Mouse (Mus musculus) ovary, postnatal 36 days (tissue): ENCODE measurements around the gene Igflr1.

Experiments used
- DNase-seq: peaks from one replicate; pipeline ENCODE4 v3.0.0; 2022; ENCODE audit warnings: low spot score, mixed read lengths

Igflr1 gene

DNA sequence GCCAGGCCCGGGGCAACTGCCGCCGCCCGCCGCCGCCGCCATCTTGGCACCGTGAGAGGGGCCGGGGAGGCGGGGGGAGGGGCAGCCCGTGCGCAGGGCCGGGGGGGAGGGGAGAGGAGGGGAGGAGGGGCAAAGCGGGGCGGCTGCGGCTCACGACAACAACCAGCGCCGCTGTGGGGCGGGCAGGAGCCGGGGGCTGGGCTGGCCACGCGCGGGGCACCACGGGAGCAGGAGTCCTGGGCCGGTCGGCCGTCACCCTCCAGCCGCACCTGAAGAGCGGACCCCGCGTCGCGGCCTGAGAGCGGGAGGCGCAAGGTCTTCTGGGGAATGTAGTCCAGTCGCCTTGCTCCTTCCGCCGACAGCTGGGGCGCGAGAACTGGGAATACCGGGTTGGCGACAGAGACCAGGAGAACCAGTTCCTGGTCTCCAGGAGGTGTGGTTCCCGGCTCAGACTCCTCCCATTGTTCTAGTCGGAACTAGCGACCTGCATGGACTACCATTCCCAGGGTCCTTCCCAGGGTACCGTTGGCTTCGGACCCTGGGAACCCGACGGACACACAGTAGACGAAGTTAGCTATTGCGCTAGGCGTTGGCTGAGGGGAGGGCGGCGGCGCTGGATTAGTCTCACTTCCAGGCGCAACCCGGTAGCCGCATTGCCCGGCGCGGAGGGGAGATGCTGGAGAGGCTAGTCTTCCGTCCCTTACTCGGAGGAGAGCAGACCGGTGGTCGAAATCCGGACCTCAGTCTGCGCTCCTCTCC is 23.6 kb downstream of the Igflr1 start, which contains the start of gene Kmt2b:
Kmt2b (minus strand) TSS at position 51 of the 759 bp plus-strand sequence.
- DNase-seq, result peak; percentile 98

DNA sequence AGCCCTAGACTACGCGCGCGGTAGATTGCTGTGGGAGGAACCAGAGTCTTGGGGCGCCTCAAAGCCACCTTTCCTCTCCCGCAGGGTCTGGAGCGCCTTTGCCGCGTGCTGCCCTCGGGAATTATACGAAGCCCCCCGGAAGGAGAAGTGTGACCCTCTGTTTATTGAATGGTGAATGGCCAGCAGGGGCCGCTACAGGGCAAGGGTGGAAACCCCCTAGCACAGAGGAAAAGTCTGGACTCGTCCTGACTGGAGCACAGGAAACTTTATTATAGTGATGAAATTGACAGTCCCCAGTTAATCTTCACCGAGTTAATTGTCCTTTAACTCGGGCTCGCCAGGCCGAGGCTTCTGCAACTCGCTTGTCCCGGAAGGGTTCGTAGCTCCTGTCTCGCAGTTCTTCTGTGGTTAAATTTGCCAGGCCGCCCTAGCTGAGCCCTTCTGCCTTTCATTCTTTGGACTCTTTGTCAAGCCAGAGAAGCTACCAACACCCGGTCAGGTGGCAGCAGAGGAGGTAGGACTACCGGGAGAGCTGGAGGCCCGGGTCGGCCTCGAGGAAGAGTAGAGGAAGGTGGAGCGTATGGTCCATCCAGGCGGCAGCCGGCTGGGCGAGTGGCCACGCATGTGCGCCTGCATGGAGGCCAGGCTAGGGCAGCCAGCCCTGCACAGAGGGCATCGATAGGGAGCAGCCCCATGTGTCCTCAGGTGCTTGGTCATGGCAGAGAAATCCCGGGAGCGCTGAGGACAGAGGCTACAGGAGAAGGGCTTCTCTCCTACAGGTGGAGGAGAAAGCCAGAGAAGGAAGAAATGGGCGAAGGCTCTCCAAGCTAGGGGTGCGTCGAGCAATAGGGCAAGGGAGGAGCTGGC is 24.4 kb downstream of the Igflr1 start:
- peak; percentile 83 for DNase-seq

DNA sequence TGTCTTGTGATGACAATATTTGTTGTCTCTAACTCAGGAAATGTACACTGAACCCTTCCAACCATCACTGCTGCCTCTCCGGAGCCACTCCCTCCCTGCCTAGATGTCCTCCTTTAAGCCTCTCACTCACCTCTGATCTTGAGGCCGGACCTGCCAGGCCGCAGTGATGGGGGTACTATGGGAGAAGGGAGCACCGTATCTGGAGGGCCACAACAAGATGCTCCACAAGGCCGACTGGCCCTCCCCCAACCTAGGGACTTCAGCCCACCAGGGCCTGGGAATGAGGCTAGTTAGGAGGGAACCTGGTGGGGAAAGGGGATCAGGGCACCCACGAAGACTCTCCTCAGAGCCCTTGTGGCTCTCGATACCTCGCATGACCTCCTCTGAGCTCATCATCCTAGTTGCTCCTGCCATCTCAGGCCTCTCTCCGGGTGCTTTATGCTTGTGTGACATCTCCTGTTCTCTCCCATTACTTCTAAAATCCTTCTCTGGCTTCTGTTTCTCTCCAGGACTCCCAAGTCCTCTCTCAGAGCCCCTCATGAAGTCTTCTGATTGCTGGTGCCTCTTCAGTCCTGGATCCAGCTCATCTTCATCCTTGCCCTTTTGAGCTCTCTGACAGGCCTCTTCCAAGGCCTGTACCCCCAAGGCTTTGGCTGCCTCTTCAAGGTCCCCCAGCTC is 25.8 kb downstream of the Igflr1 start:
- no peak for DNase-seq

DNA sequence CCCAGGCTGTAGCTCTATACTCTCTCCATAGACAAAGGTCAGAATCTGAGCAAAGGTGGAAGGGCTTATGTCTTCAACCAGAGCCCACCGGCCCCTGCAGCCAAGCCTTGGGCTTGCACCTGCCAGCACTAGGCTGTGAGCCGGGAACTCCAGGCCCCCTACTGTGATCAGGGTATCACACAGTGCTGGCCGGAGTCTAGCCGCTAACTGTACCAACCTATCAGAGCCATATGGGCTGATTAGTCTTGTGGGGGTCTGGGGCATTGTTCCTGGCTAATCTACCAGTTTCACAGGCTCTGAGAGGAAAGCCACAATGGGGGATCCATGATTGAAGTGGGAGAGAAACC is 26.4 kb downstream of the Igflr1 start:
- DNase-seq, result no peak

DNA sequence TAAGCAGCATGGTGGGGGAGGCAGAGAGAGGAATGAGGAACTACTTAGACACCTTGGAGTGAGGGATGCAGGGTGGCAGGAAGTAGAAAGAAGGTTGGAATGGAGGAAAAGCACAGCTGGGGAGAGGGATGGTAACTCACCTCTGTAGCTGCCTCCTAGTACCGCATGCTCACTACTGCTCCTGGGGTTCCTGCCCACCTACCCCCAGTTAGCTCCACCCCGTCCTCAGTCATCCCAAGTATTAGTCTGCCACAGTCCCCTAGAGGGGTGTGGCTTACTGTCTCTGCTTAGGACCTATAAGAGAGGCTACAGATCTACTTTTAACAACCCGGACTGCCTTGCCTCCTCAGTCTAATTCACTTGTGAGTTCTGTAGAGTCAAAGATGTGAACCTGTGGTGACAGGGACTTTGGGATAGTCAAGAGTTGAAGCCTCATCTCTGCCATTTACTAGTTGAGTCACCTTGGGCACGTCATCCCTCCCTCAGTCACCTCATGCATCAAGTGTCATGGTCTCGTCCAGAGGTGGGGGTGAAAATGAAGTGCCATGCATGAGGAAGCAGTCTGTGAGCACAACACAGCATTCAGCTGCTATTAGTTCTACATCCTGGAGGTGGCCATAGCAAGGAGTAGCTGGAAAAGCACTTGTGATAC is 27.7 kb downstream of the Igflr1 start:
- DNase-seq, result no peak

DNA sequence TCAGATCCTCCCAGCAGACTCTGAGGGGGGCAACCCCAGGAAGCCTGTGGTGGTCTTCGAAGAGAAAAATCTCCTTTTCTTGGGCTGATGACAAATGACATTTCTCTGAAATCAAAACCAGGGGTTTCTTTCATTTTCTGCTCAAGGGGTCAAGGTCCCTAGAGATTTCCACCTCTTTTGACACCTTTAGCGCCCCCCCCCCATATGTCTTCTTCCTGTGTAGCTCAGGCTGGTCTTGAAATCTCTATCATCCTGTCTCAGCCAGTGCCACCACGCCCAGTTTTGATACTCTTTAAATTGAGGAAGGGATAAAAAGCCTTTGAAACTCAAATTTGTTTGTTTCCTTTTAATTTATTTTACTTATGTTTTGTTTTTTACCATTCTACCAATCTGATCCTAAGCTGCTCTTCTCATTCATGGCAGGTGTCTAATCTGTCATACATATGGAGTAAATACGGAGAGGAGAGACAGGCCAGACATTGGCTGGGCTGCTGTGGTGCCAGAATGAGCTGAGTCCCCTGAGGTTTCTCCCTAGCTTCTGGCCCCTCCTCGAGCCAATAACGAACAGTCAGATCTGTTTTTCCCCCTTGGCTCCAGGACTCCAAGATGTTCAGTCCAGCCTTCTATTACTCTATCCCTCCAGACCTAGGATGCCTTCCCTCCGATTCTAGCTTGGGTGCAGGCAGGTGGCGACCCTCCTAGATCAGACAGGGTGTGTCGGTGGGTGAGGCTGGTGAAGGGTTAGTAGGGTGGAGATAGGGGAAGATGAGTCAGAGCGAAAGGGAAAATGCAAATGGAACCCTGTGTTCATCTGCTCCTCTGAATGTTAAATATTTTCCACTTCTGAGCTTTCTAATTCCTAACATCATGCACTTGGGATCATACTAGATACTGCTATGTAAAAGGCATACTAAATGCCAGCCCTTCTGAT is 28.6 kb downstream of the Igflr1 start:
- DNase-seq, result no peak

DNA sequence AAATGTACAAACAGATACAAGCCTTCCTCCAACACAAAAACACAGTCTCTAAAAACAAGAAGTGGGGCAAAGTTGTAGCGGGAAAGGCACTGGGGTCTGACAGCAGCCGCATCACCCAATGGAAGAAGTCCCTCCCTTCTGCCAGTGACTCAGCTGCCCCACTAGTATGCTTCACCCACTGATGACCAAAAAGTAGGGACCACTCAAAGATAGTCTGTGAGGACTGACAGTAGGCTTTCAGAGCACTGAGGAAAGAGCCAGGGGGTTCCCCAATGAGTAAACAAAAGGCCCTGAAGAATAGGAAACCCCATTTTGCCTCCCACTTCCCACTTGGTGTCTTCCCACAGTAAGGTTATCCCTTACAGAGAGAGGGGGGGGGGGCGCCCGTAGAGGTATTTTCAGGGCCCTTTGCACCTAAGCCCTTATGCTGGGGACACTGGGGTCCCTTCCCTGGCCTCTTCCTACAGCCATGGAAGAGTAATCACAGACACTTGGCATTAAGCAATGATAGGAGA is 29.3 kb downstream of the Igflr1 start:
- DNase-seq, result no peak

DNA sequence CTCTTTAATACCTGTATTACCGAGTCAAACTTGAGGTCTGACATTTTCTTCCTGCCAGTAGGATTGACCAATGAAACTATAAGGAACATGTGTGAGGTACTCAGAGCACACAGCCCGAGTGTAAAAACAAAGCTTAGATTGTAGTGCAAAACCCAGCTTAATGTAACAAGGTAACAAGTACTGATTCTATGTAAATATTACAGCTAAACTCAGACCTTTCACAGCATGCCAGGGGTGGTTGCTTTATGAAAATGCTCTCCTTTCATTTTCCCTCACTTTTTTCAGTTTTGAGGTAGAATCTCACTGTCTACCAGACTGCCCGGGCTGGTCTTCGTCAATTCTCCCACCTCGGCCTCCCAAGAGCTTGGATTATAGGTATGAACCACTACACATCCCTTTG is 30.9 kb downstream of the Igflr1 start:
- DNase-seq, result no peak

DNA sequence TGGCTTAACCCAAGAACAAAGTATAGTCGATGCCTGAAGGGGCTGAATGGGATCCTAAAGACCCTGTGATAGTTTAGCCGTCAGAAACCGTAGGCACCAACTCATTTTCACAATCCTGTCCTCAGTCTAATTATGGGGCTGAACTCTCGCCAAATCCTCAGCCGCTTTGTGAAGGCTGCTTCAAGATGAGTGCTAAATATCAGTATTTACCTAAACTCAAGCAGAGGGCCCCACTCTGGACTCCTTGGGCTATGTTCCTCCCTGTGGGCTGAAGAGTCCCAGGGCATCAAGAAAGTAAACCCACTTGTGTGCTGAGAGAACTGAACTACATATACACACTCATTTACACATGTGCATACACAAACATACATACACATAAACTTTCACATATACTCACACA is 31.6 kb downstream of the Igflr1 start:
- DNase-seq, result no peak

DNA sequence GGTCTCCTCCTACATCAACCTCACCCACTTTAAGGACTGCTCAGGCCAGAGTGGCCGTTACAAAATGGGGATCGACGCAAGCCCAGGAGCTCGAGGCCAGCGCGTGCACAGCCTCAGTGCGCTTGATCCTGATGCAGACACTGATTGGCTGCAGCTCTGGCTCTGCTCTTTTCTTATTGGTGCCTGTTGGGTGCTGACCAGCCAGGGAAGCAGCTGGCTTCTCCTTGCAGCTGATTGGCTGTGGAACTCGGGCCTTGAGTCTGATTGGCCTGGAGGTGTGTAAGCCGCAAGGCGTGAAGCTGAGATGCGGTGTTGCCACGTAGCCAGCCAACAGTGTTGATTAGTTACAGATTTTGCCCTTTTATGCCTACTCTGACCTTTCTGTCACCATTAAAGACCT is 33.6 kb downstream of the Igflr1 start, which contains the start of gene Zbtb32:
Zbtb32 (minus strand) TSS at position 124 of the 400 bp plus-strand sequence.
- DNase-seq, result no peak

DNA sequence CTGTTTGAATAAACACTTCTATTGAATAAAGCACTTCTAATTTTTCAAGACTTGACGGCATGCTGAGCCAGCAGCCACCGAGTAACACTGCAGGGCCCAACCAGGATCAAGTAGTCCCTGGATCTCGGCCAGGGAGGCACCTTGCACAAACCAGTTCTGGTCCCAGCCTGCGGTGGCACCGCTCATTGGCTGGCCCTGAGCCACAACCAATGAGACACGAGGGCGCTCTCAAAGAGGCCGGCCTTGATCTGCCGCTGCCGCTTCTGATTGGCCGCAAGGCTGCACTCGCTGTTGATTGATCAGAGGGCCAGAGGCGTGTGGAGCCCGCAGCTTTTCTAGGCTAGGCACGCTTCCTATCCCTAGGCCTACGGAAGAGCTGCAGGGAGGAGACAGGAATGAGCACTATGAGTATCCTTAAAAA is 34.7 kb downstream of the Igflr1 start:
- peak; percentile 83 for DNase-seq

DNA sequence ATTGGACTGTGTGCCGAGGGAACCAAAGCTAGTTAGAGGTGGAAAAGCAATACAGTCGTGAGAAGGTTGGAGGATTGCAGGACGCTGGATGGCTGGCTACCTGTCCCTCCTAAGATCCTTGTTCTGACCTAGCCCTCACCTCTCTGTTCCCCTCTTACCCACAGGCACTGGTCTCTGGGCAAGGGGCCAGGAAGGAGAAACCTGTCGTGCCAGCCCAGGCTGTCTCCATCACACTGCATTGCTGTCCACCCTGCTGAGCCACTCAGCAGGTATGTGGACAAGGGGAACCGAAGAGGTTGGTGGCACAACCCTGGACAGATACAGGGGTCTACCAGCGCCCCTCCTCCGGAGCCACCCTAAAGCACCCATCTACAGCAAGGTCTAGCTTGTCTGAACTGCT is 35.4 kb downstream of the Igflr1 start:
- DNase-seq, result no peak

DNA sequence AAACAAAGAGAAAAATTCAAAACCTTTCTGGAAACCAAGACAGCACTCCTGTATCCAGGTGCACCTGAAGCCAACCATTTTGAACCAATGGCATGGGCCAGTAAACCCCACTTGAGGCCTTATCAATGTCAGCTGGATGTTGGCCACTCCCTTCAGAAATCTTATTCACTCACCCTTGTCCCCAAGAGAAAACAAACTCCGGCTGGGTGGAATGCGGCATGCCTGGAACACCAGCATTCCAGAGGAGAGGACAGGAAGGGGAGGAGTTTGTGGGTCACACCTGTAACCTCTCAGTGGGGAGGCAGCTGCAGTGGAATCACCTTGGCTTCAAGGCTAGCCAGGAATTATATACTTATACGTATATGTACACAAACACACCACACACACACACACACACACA is 37.4 kb downstream of the Igflr1 start:
- DNase-seq, result no peak

DNA sequence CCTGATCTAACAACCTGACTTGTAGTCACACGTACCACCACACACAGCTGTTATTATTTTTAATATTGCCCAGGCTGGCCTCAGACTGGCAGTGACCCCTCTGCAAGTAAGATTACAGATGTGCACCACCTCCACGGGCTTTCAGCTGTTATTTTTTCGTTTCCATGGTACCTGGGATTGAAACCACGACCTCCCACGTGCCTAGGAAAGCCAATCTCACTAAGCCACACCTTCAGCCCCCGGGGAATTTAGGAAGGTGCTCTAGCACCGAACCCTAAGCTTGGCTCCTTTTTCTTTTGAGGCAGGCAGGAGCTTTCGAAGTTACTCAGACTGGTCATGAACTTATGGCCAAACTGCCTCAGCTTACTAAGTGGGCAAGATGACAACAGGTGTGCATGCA is 39.2 kb downstream of the Igflr1 start:
- no peak for DNase-seq

DNA sequence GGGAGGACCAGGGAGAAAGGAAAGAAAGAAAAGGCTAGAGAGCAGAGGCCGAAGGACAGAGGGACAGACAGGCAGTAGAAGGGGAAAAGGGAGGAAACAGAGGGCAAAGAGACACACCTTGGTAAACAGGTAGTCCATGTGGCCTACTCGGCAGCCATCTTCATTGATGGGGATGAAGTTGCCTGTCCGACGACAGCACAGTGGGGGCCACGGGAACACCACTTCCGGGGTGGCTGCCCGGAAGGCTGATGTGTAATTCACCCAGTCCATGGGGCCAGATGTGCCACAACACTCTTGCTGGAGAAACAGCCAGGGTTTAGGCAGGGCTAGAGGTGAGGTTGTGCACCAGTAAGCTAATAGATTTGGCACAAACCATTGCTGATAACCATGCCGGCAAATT is 39.7 kb downstream of the Igflr1 start:
- no peak for DNase-seq

DNA sequence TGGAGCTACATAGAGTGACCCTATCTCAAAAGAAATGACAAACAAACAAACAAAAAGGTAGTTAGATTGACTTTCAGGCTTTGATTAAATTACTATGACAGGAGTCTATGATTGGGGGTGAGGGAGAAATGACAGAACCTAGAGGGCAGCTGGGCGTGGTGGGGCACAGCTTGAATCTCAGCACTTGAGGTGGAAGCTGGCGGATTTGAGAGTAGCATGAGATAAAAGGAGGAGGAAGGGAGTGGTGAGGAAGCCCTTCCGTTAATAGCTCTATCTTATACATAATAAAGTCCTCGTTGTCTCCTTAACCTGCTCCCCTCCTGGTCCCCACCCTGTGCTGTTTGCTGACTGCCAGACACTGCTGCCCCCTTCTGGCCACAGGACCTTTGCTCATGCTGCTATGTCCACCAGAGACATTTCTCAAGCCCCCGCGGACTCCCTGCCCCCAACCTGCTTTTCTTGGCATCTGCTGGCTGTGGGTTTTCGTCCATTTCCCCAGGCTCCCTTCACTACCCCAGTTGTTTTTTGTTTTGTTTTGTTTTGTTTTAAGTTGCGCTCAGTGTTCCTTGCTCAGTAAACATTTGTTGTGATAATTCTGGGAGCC is 42.6 kb downstream of the Igflr1 start:
- peak; percentile 49 for DNase-seq

DNA sequence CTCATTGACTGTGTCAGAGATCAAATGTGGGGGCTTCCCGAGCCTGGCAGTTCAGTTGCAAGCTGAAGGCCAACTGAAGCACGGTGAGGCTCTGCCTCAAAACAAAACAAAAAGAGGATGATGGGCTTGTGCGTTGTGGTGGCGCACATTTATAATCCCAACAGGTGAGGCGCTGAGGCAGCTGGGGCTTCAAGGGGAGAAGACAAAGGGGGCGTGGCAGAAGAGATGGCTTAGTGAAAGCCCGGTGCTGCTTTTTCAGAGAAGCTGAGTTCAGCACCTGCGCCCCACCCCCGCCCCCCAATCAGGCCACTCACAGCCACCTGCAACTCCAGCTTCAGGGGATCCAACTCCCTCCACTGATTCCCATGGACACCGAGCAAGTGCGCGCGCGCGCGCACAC is 43.2 kb downstream of the Igflr1 start:
- no peak for DNase-seq

DNA sequence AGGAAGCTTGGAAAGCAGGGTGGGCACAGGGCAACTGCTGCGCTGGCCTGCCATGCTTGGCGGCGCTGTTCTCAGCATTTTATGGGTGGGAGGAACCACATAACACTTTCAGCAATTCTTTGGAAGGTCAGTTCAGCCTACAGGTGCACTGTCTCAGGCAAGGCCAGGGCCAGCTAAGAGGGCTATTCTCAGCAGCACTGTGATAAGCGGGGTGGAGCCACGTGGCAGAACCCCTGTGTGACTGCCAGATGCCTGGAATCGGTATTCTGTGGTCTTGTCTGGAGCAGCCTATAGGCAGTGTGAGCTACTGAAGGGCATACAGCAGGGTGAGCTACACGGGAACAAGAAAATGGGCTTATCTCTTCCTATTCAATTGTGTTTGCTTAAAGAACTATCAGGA is 44.8 kb downstream of the Igflr1 start:
- DNase-seq, result no peak

DNA sequence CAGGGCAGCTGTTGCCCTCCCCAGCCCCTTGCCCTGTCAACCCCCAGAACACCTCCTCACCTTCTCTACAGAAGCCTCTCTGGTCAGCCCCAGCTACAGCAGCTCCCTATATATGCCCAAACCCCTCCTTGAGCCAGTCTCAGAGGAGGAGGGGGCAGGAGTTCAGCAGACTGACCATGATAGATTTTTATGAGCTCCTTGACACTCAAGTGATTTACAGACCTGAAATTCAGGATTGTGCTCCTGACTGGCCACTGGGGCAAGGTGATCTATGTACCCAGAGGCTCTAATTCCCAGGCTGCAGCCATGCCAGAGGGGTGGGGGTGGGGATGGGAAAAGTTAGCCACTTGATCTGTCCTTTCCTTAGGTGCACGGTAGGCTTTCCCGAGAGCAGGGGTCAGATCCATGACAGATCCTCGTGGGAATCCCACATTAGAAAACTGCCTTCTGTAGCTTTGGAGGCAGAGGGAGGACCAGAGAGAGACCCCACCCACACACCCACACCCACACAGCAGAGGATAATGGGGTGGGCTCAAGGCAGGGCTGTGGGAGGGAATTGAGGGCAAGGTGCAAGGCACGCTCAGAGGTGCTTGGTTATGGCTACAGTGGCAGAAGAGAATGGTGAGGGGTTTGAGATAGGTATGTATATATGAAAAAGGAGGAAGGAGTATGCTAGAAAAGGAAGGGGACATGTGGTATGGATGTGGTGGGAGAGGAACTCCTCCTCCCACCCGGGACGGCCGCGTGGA is 47.6 kb downstream of the Igflr1 start, which contains the start of gene Upk1a:
Upk1a (minus strand) TSS at position 194 of the 749 bp plus-strand sequence.
- no peak for DNase-seq
